Mouse (Mus musculus) lung, adult 2 months (tissue): ENCODE measurements around the gene Dnah8.

Experiments used
- CTCF ChIP-seq: fragments of 200-500 bp; IDR thresholded peaks from 2 replicates; pipeline ENCODE4 v1.5.1; 2011; ENCODE audit warnings: mild to moderate bottlenecking, low read length, control low read depth; ENCODE audit not compliant: insufficient read depth
- POLR2A ChIP-seq: fragments of 200-500 bp; IDR thresholded peaks from 2 replicates; pipeline ENCODE4 v1.6.1; 2011; ENCODE audit warnings: low read depth, mild to moderate bottlenecking, control low read depth, low read length, borderline replicate concordance; ENCODE audit errors: extremely low read depth

GRCm38 (mm10) chr17:30732736-30733135 is 108.6 kb downstream of the Dnah8 start:
- TF ChIP-seq POLR2A (no peak), CTCF (no peak)
